In genomic region chr8:83290176-83290575, GRCm38 (mm10) we compare ENCODE assay signal across 8 mouse cellular contexts. TPM values are rescaled to one million over a fixed set of nuclear protein-coding genes. Genes with fewer than 3 reads are reported as not detected.
DNase-seq lines count a peak whose midpoint lies in the region; ATAC-seq lines count a peak whose summit lies in the region.

Gene Ucp1 (plus strand): TSS chr8:83290352.

- 3% methylated on average over 18 of the region's 20 CpGs for WGBS in midbrain, embryonic 10.5 days

- peaks cover 13% of the 10 kb centered on the region for H3K4me1 ChIP-seq in midbrain, embryonic 10.5 days

- peaks cover 32% of the 10 kb centered on the region for H3K27me3 ChIP-seq in midbrain, embryonic 10.5 days (ENCODE audit: low read depth, poor library complexity, severe bottlenecking)

- H3K9me3 ChIP-seq in midbrain, embryonic 10.5 days (replicated peaks) = no peaks in the 10 kb centered on the region

- peak; percentile 29 to 46; a peak in 2 of 4 replicates for ATAC-seq in hematopoietic stem cell, adult 5-6 weeks (replicated peaks in 1 of 2; ENCODE audit: insufficient read depth in 1 of 2, low FRiP score in 2 of 2, low TSS enrichment in 1 of 2, low read depth in 1 of 2, poor library complexity in 2 of 2, severe bottlenecking in 2 of 2)

- no peaks in the 10 kb centered on the region for H3K36me3 ChIP-seq in midbrain, embryonic 10.5 days

- H3K4me3 ChIP-seq in midbrain, embryonic 10.5 days = peak within 1 kb of the TSS; percentile 45

- H3K27ac ChIP-seq in midbrain, embryonic 10.5 days (replicated peaks) = no peak within 1 kb of the TSS

- DNase-seq in ovary, postnatal 14 days (ENCODE audit: low spot score) = peak; percentile 19
- no peak for DNase-seq in ovary, postnatal 10 days (ENCODE audit: low spot score)
- peak; percentile 25 to 31 for DNase-seq in cerebellum, postnatal 36 days
- peak; percentile 21 for DNase-seq in midbrain, embryonic 10.5 days (ENCODE audit: low spot score)
- no peak for DNase-seq in frontal cortex, postnatal 10 days (ENCODE audit: low spot score in 2 of 2)
- DNase-seq in urinary bladder, postnatal 36 days (ENCODE audit: low spot score in 2 of 2) = no peak
- no peak for DNase-seq in layer of hippocampus, adult 9-11 months

RNA-seq across cellular contexts. Expression of gene Ucp1, which starts in this region (rescaled TPM):
- total RNA-seq in hematopoietic stem cell, adult 5-6 weeks (2017) = not detected in 2 replicates
- polyA plus RNA-seq in midbrain, embryonic 10.5 days (2016; fragmentation: Nextera tagmentation; extraction: Ambion mirVana) = 0.16 TPM in 1 of 2 replicates, not detected in the other

Comparison
In these comparisons a context has a peak if more than half of its experiments do, and no peak if none do; other contexts are left out.
1. DNase-seq: peak in ovary, postnatal 14 days (single experiment) and cerebellum, postnatal 36 days (2 of 2); none in ovary, postnatal 10 days (single experiment), frontal cortex, postnatal 10 days (0 of 2), urinary bladder, postnatal 36 days (0 of 2) and layer of hippocampus, adult 9-11 months (single experiment).
2. Peak in ATAC-seq in hematopoietic stem cell, adult 5-6 weeks; RNA of the gene not detected or under 1 TPM.
3. Peak in DNase-seq and H3K4me3 ChIP-seq in midbrain, embryonic 10.5 days; RNA of the gene not detected or under 1 TPM.